ENCODE assay signal across 20 mouse cellular contexts in genomic region chr7:109886249-109886648, GRCm38 (mm10). TPM values are rescaled to one million over a fixed set of nuclear protein-coding genes. Genes with fewer than 3 reads are reported as not detected.
"Had no signal": no experiment of that assay in that cellular context is flagged by ENCODE, and none has a peak within 500 bp of the region (broad histone marks: within the 10 kb centered on the region; RNA-seq: fewer than 3 reads in every experiment).

No protein-coding gene starts in this region.

- H3K27ac ChIP-seq: kidney, embryonic 15.5 days; layer of hippocampus, adult 2 months; limb, embryonic 12.5 days; liver, embryonic 13.5 days; macrophage; midbrain, embryonic 13.5 days; neural tube, embryonic 12.5 days had no signal

- H3K4me2 ChIP-seq: kidney, embryonic 15.5 days; limb, embryonic 12.5 days; liver, embryonic 13.5 days; midbrain, embryonic 13.5 days; neural tube, embryonic 12.5 days had no signal

- ATAC-seq: intestine, embryonic 16.5 days; liver, postnatal 0 days; midbrain, embryonic 13.5 days had no signal

- H3K4me3 ChIP-seq: kidney, embryonic 15.5 days; layer of hippocampus, adult 2 months; limb, embryonic 12.5 days; liver, embryonic 13.5 days; megakaryocyte, embryonic 14.5 days; midbrain, embryonic 13.5 days; neural tube, embryonic 12.5 days had no signal

- H3K9ac ChIP-seq: kidney, embryonic 15.5 days; limb, embryonic 12.5 days; liver, embryonic 13.5 days; liver, postnatal 0 days; midbrain, embryonic 13.5 days; neural tube, embryonic 12.5 days had no signal

- DNase-seq: kidney, adult 2 months; kidney, postnatal 25 days; liver; liver, embryonic 13.5 days; liver, postnatal 0 days; lung, postnatal 10 days; right cerebral cortex, postnatal 4 days; spleen, adult 18-20 months; thymus, adult 2 months; thymus, postnatal 25 days had no signal

- H3K4me1 ChIP-seq: kidney, embryonic 15.5 days; limb, embryonic 12.5 days; liver, embryonic 13.5 days; megakaryocyte, embryonic 14.5 days; midbrain, embryonic 13.5 days; neural tube, embryonic 12.5 days had no signal

- H3K27me3 ChIP-seq: kidney, embryonic 15.5 days; limb, embryonic 12.5 days; liver, embryonic 13.5 days; midbrain, embryonic 13.5 days; neural tube, embryonic 12.5 days had no signal

- H3K9me3 ChIP-seq: liver, embryonic 13.5 days; midbrain, embryonic 13.5 days; neural tube, embryonic 12.5 days had no signal

RNA-seq across cellular contexts. Expression of gene Scube2, which starts 20.8 kb away (rescaled TPM):
- total RNA-seq: monocyte, adult 5-6 weeks; neutrophil, adult 5-6 weeks had no signal
- polyA plus RNA-seq: macrophage had no signal
